Mouse (Mus musculus): ENCODE measurements around the gene Arxes2.

Gene Arxes2

DNA sequence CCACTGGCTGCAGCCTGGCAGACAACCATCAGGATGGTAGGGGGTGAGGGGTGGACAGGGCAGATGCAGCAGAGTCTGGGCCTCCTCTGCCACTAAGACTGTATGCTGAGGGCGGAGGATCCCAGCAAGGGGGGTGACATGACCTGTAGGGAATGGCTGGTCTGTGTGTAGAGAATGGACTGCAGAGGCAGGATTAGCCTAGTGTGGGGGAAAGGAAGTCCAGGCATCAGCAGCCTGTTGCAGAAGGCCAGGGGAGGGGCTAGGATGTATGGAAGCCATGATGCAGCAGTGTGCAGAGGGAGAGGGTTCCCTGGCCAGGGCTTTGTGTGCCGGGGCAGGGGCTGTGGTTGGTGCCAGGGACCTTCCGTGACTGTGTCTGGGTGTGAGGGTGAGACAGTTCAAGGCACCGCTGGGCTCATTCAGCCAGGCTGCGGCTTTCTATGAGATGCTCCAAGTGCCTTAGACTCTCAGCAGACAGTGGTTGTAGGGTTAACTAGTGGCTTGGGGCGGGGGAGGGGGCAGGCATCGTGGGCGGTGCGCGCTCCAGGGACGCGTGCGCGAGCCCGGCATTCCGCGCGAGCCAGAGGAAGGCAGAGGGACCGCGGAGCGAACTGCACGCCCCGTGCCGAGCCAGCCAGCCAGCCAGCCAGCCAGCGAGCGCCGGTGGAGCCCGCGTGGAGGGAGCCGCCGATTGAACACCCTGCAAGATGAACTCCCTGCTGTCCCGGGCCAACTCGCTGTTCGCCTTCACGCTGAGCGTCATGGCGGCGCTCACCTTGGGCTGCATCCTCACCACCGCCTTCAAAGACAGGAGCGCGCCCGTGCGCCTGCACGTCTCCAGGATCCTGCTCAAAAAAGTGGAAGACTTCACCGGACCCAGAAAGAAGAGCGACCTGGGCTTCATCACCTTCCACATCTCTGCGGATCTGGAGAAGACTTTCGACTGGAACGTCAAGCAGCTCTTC lies 39.5 kb downstream of the Arxes2 start, which contains the start of gene Arxes1:
Arxes1 (plus strand) TSS at position 569 of the 965 bp plus-strand sequence.
- peak; percentile 23 to 30 for DNase-seq (ENCODE audit: low spot score in 2 of 2)

DNA sequence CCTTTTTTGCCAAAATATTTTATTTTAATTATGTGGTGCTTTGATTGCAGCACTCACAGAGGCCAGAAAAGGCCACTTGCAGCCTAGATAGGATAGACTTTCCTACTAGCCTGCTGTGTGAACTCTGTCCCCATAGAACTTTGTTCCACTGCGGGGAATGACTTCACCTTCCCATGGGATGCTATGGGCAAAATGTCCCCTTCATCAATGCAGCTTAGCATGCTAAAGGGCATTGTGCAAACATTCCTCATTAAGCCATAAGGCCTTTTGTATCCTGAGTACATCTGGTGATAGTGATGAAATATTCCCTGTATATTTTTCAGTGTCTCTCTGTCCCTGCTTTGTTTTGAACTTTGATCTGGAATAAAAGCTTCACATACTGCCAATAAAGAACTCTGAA lies 50.1 kb downstream of the Arxes2 start:
- DNase-seq (ENCODE audit: low spot score in 2 of 2), result no peak
